Mouse (Mus musculus): ENCODE data around the gene Znrf4.

Znrf4 gene

GRCm38 (mm10) chr17:56468870-56469269 is 43.4 kb downstream of the Znrf4 start:
- no peak for DNase-seq (ENCODE audit: extremely low read depth, low read depth)

- no peak for DNase-seq (ENCODE audit: extremely low read depth, low read depth)
Measured at GRCm38 (mm10) chr17:56468380-56468779, 43.9 kb downstream of the Znrf4 start.

- no peak for DNase-seq (ENCODE audit: extremely low read depth, low read depth)
Measured at GRCm38 (mm10) chr17:56467456-56467884, 44.8 kb downstream of the Znrf4 start.

GRCm38 (mm10) chr17:56466747-56467146 is 45.5 kb downstream of the Znrf4 start:
- DNase-seq (ENCODE audit: extremely low read depth, low read depth), result no peak

GRCm38 (mm10) chr17:56464817-56465216 is 47.4 kb downstream of the Znrf4 start:
- no peak for DNase-seq (ENCODE audit: extremely low read depth, low read depth)

GRCm38 (mm10) chr17:56464345-56464744 is 47.9 kb downstream of the Znrf4 start:
- DNase-seq (ENCODE audit: extremely low read depth, low read depth), result no peak

GRCm38 (mm10) chr17:56463500-56463899 is 48.7 kb downstream of the Znrf4 start:
- no peak for DNase-seq (ENCODE audit: extremely low read depth, low read depth)

GRCm38 (mm10) chr17:56462835-56463455 is 49.3 kb downstream of the Znrf4 start:
- DNase-seq (ENCODE audit: extremely low read depth, low read depth), result no peak

GRCm38 (mm10) chr17:56461771-56462743 is 50.2 kb downstream of the Znrf4 start:
- DNase-seq (ENCODE audit: extremely low read depth, low read depth), result peak; percentile 74

All from MEL-GATA-1-ER (cell line).